7 mouse cellular contexts compared by ENCODE assay signal in the genomic region with DNA sequence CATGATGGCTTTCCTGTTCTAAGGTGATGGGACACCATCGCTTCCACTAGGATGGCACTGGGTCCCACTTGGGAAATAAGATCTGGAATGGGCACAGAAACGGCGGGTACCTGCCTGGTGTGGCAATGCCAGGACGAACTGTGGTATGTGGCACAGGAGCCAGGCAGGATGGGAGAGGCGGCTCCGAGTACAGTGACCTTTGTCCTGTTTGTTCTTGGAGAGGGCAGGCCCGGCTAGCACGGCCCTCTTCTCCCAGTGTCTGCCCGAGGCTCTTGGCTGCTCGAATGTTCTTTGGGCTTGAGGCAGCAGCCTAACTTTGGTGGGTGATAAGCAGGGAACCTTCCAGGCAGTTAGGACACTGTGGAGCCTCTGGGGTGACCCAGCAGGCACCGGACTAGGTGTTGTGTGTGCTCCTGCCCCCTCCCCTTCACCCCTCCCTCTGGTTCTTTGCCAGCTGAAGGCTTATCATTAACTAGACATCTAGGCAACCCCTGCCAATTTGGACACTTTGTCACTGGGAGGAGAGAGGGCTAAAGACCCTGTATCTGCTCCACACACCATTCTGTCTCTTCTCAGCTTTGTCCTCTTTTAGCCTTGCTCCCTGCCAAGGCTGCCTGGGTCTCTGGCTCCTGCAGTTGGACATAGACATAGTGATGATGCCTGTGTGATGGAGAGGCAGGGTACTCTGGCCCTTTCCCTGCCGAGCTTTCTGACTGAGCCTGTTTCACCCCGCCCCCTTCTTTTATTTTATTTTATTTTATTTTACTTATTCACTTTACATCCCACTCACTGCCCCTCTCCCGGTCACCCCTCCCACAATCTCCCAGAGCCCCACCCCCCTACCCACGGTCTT. TPM values are rescaled to one million over a fixed set of nuclear protein-coding genes. Genes with fewer than 3 reads are reported as not detected.
DNase-seq lines count a peak whose midpoint lies in the region; ATAC-seq and TF ChIP-seq lines count a peak whose summit lies in the region.

No protein-coding gene starts in this region.

- no peaks in the 10 kb centered on the region for H3K36me3 ChIP-seq in ES-E14 (ENCODE audit: control insufficient read depth, insufficient read depth, low read length, poor library complexity, severe bottlenecking)
- no peaks in the 10 kb centered on the region for H3K36me3 ChIP-seq in embryonic facial prominence, embryonic 14.5 days (ENCODE audit: control insufficient read depth, insufficient read depth, low read length)
- H3K36me3 ChIP-seq in intestine, embryonic 15.5 days = no peaks in the 10 kb centered on the region
- H3K36me3 ChIP-seq in liver, embryonic 16.5 days (ENCODE audit: control insufficient read depth, insufficient read depth) = no peaks in the 10 kb centered on the region
- peaks cover 3% of the 10 kb centered on the region; the same call in 1 of the 2 replicates for H3K36me3 ChIP-seq in forebrain, embryonic 12.5 days (replicated peaks)

- DNase-seq in ES-E14 (ENCODE audit: low read depth, low spot score) (no peak), MN1 (ENCODE audit: low spot score) (no peak)
- no peak for DNase-seq in embryonic facial prominence, embryonic 14.5 days (ENCODE audit: low spot score)

- no peak overlapping the region for H3K27ac ChIP-seq in ES-E14 (ENCODE audit: insufficient read depth, low read depth, low read length, poor library complexity, severe bottlenecking)
- H3K27ac ChIP-seq in embryonic facial prominence, embryonic 14.5 days (replicated peaks; ENCODE audit: low read depth, low read length) = peak overlapping the region; percentile 81
- H3K27ac ChIP-seq in intestine, embryonic 15.5 days = peak overlapping the region; percentile 62
- peak overlapping the region; percentile 62 for H3K27ac ChIP-seq in liver, embryonic 16.5 days (ENCODE audit: low read length)
- no peak overlapping the region for H3K27ac ChIP-seq in forebrain, embryonic 12.5 days

- no peak overlapping the region for H3K9ac ChIP-seq in ES-E14 (ENCODE audit: insufficient read depth, low read depth, low read length, poor library complexity, severe bottlenecking)
- H3K9ac ChIP-seq in embryonic facial prominence, embryonic 14.5 days (ENCODE audit: low read depth, low read length) = no peak overlapping the region
- no peak overlapping the region for H3K9ac ChIP-seq in intestine, embryonic 15.5 days
- no peak overlapping the region for H3K9ac ChIP-seq in liver, embryonic 16.5 days (ENCODE audit: low read depth, low read length)
- no peak overlapping the region for H3K9ac ChIP-seq in forebrain, embryonic 12.5 days

- peak; percentile 19; the same call in 1 of the 2 replicates for ATAC-seq in embryonic facial prominence, embryonic 14.5 days (ENCODE audit: low read depth)
- peak; percentile 85 for ATAC-seq in intestine, embryonic 15.5 days
- ATAC-seq in liver, embryonic 16.5 days (ENCODE audit: low read depth) = peak; percentile 74
- ATAC-seq in megakaryocyte-erythroid progenitor cell, adult 5-6 weeks (replicated peaks; ENCODE audit: low FRiP score, low TSS enrichment, poor library complexity, severe bottlenecking) = no peak
- ATAC-seq in forebrain, embryonic 12.5 days (ENCODE audit: low FRiP score) = no peak

- peak overlapping the region; percentile 28; the same call in 1 of the 2 replicates for H3K4me2 ChIP-seq in embryonic facial prominence, embryonic 14.5 days (ENCODE audit: low read depth, low read length)
- H3K4me2 ChIP-seq in intestine, embryonic 15.5 days (replicated peaks) = peak overlapping the region; percentile 37
- no peak overlapping the region for H3K4me2 ChIP-seq in liver, embryonic 16.5 days (ENCODE audit: low read depth, low read length)
- H3K4me2 ChIP-seq in forebrain, embryonic 12.5 days = no peak overlapping the region

- peak overlapping the region; percentile 11 to 17; a peak in 1 of 4 replicates for H3K4me3 ChIP-seq in ES-E14 (ENCODE audit: insufficient read depth in 1 of 2, low read depth in 1 of 2, low read length in 2 of 2, poor library complexity in 1 of 2, severe bottlenecking in 1 of 2)
- H3K4me3 ChIP-seq in embryonic facial prominence, embryonic 14.5 days (ENCODE audit: low read depth, low read length) = no peak overlapping the region
- no peak overlapping the region for H3K4me3 ChIP-seq in intestine, embryonic 15.5 days (replicated peaks)
- no peak overlapping the region for H3K4me3 ChIP-seq in liver, embryonic 16.5 days (ENCODE audit: low read depth, low read length)
- no peak overlapping the region for H3K4me3 ChIP-seq in forebrain, embryonic 12.5 days (replicated peaks)

- 52% methylated on average over 15 of the region's 15 CpGs for WGBS in embryonic facial prominence, embryonic 14.5 days
- WGBS in intestine, embryonic 15.5 days = 61% methylated on average over 15 of the region's 15 CpGs
- WGBS in liver, embryonic 16.5 days (ENCODE audit: insufficient replicate concordance) = 56% methylated on average over 15 of the region's 15 CpGs
- WGBS in forebrain, embryonic 12.5 days = 76% methylated on average over 15 of the region's 15 CpGs

- in situ Hi-C loops in ES-E14 (cut with MboI; ENCODE audit: low sequenced_read_pairs in 2 of 2, unreplicated experiment in 2 of 2) = no loop called here

- H3K27me3 ChIP-seq in embryonic facial prominence, embryonic 14.5 days (replicated peaks; ENCODE audit: control insufficient read depth, insufficient read depth, low read length) = no peaks in the 10 kb centered on the region
- H3K27me3 ChIP-seq in intestine, embryonic 15.5 days (replicated peaks) = no peaks in the 10 kb centered on the region
- no peaks in the 10 kb centered on the region for H3K27me3 ChIP-seq in liver, embryonic 16.5 days (ENCODE audit: control insufficient read depth, insufficient read depth, low read depth, low read length)
- H3K27me3 ChIP-seq in forebrain, embryonic 12.5 days = no peaks in the 10 kb centered on the region

- no peaks in the 10 kb centered on the region for H3K9me3 ChIP-seq in ES-E14 (ENCODE audit: control insufficient read depth, insufficient read depth, low read depth, low read length)
- H3K9me3 ChIP-seq in embryonic facial prominence, embryonic 14.5 days (ENCODE audit: control insufficient read depth, low read length) = no peaks in the 10 kb centered on the region
- H3K9me3 ChIP-seq in intestine, embryonic 15.5 days = no peaks in the 10 kb centered on the region
- H3K9me3 ChIP-seq in liver, embryonic 16.5 days (replicated peaks; ENCODE audit: control insufficient read depth, low read length) = no peaks in the 10 kb centered on the region
- no peaks in the 10 kb centered on the region for H3K9me3 ChIP-seq in forebrain, embryonic 12.5 days

- H3K4me1 ChIP-seq in ES-E14 (ENCODE audit: control insufficient read depth in 2 of 2, insufficient read depth in 2 of 2, low read length in 2 of 2, poor library complexity in 1 of 2) = peaks cover 12 to 15% of the 10 kb centered on the region in 2 experiments; a peak in 3 of 4 replicates
- H3K4me1 ChIP-seq in embryonic facial prominence, embryonic 14.5 days (ENCODE audit: control insufficient read depth, insufficient read depth, low read length) = peaks cover 37% of the 10 kb centered on the region
- peaks cover 60% of the 10 kb centered on the region for H3K4me1 ChIP-seq in intestine, embryonic 15.5 days (replicated peaks)
- peaks cover 5% of the 10 kb centered on the region; the same call in 1 of the 2 replicates for H3K4me1 ChIP-seq in liver, embryonic 16.5 days (ENCODE audit: control insufficient read depth, low read depth, low read length)
- H3K4me1 ChIP-seq in forebrain, embryonic 12.5 days = 0 out of 2 replicates have a peak, but pooled peaks cover 12% of the 10 kb centered on the region

TF ChIP-seq in ES-E14, 5 proteins besides CTCF, POLR2A, EP300 and RAD21:
- TF ChIP-seq MAFK (IDR thresholded peaks at IDR 0.05; ENCODE audit: insufficient read depth, low read depth, low read length) = no peak
- no peak for TF ChIP-seq ZNF384 (IDR thresholded peaks at IDR 0.05; ENCODE audit: low read depth, low read length)
- no peak for TF ChIP-seq ZC3H11A (IDR thresholded peaks at IDR 0.05; ENCODE audit: borderline replicate concordance, low read depth, low read length)
- TF ChIP-seq CHD2 (IDR thresholded peaks at IDR 0.05; ENCODE audit: low read depth, low read length) = no peak
- no peak for TF ChIP-seq HCFC1 (IDR thresholded peaks at IDR 0.05; ENCODE audit: borderline replicate concordance, insufficient read depth, low read length)

RNA-seq across cellular contexts. Expression of a gene that starts 25.1 kb away (rescaled TPM):
- total RNA-seq in ES-E14 (2012; rRNA removed) = 372 and 457 TPM in 2 replicates
- polyA plus RNA-seq in embryonic facial prominence, embryonic 14.5 days (2014; fragmentation: Nextera tagmentation; extraction: Ambion mirVana) = 47.6 and 52.6 TPM in 2 replicates
- polyA plus RNA-seq in intestine, embryonic 15.5 days (2015; fragmentation: Nextera tagmentation; extraction: Ambion mirVana) = 33.8 and 36.1 TPM in 2 replicates
- 10.0 and 11.3 TPM in 2 replicates for polyA plus RNA-seq in liver, embryonic 16.5 days (2015; fragmentation: Nextera tagmentation; extraction: Ambion mirVana)
- 72.8 and 80.7 TPM in 2 replicates for total RNA-seq in megakaryocyte-erythroid progenitor cell, adult 5-6 weeks (2014; fragmentation: Nextera tagmentation)
- 100 and 106 TPM in 2 replicates for total RNA-seq in megakaryocyte-erythroid progenitor cell, adult 5-6 weeks (2017)
- polyA plus RNA-seq in forebrain, embryonic 12.5 days (2016; fragmentation: Nextera tagmentation; extraction: Ambion mirVana) = 57.9 and 61.2 TPM in 2 replicates

Comparison
In these comparisons a context has a peak if more than half of its experiments do, and no peak if none do; other contexts are left out.
1. H3K27ac ChIP-seq: peak in embryonic facial prominence, embryonic 14.5 days (single experiment), intestine, embryonic 15.5 days (single experiment) and liver, embryonic 16.5 days (single experiment); none in ES-E14 (single experiment) and forebrain, embryonic 12.5 days (single experiment).
2. H3K4me3 ChIP-seq: peak in ES-E14 (2 of 2); none in embryonic facial prominence, embryonic 14.5 days (single experiment), intestine, embryonic 15.5 days (single experiment), liver, embryonic 16.5 days (single experiment) and forebrain, embryonic 12.5 days (single experiment).
3. ATAC-seq: peak in embryonic facial prominence, embryonic 14.5 days (single experiment), intestine, embryonic 15.5 days (single experiment) and liver, embryonic 16.5 days (single experiment); none in megakaryocyte-erythroid progenitor cell, adult 5-6 weeks (single experiment) and forebrain, embryonic 12.5 days (single experiment).
4. H3K4me2 ChIP-seq: peak in embryonic facial prominence, embryonic 14.5 days (single experiment) and intestine, embryonic 15.5 days (single experiment); none in liver, embryonic 16.5 days (single experiment) and forebrain, embryonic 12.5 days (single experiment).